ENCODE assay signal across 8 mouse cellular contexts in the genomic region with DNA sequence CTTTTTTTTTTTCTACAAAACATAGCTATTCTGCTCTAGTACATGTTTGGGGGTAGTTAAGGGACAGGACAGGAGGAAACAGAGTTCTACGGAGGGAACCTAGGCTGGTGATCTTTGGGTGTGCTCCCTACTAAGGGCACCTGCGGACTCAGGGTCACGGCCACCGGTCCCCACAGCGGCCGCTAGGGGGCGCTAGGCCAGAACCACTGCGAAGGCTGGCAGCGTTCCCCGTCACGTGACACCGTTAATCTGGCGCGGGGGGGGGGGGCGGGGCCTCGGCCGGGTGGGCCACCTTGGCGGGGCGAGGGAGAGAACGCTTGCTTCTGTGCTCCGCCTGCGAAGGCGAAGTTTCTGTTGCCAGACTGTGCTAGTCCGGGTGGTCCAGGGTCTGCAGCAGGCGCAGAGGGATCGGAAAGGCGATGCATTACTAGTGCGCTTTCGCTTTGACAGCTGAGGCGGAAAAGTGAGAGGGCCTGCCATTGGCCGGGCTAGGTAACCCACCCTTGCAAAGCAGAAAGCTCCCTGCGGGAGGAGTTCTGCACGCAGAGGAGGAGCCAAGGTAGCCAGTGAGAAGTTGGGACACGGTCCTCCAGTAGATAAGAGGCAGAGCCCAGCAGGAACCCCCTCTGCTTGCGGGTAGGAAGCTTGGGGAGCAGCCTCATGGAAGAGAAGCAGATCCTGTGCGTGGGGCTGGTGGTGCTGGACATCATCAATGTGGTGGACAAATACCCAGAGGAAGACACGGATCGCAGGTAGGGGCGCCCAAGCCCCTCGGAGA. TPM values are rescaled to one million over a fixed set of nuclear protein-coding genes. Genes with fewer than 3 reads are reported as not detected.
A peak's percentile ranks its signal among the peaks of the same experiment; 100 is the strongest.
DNase-seq lines count a peak whose midpoint lies in the region; ATAC-seq and TF ChIP-seq lines count a peak whose summit lies in the region.

Khk (plus strand) TSS at position 176 of the 778 bp plus-strand sequence.

- ATAC-seq in lung, embryonic 14.5 days (ENCODE audit: insufficient read depth) = peak; percentile 80
- ATAC-seq in neutrophil, adult 5-6 weeks (ENCODE audit: extremely low read depth, insufficient number of reproducible peaks, low FRiP score, poor library complexity, severe bottlenecking) = peak; percentile 71

- H3K27ac ChIP-seq in cerebellum, adult 2 months (ENCODE audit: insufficient read depth, low read length) = peak within 1 kb of the TSS; percentile 43
- H3K27ac ChIP-seq in layer of hippocampus, adult 2 months = peak within 1 kb of the TSS; percentile 85
- peak within 1 kb of the TSS; percentile 73 for H3K27ac ChIP-seq in lung, embryonic 14.5 days (ENCODE audit: low read depth)

- WGBS in cerebellum, adult 2 months = under 1% methylated on average over 40 of the region's 40 CpGs
- 1% methylated on average over 40 of the region's 40 CpGs for WGBS in lung, embryonic 14.5 days

- TF ChIP-seq CTCF in cerebellum, adult 2 months (IDR thresholded peaks at IDR 0.05; ENCODE audit: borderline replicate concordance, insufficient read depth, low read depth, low read length) = peak; percentile 86
- TF ChIP-seq CTCF in layer of hippocampus, adult 2 months (conservative IDR thresholded peaks at IDR 0.05) = peak; percentile 87
- peak; percentile 91 for TF ChIP-seq CTCF in lung, embryonic 14.5 days (IDR thresholded peaks at IDR 0.05; ENCODE audit: low read depth)

- peak; percentile 97 for DNase-seq in MEL-GATA-1-ER (ENCODE audit: extremely low read depth, low read depth)
- DNase-seq in cerebellum, adult 2 months = peak; percentile 87 to 95
- DNase-seq in forelimb bud, embryonic 11.5 days (ENCODE audit: low read depth, low spot score) = peak; percentile 92
- DNase-seq in heart, postnatal 4 days = peak; percentile 96
- peak; percentile 73 to 92 for DNase-seq in layer of hippocampus, adult 2 months (ENCODE audit: low spot score in 2 of 2)
- DNase-seq in lung, embryonic 14.5 days = peak; percentile 94
- peak; percentile 88 for DNase-seq in testis, postnatal 14 days (ENCODE audit: low spot score)

- H3K27me3 ChIP-seq in cerebellum, adult 2 months (ENCODE audit: control insufficient read depth, insufficient read depth, low read length) = no peaks in the 10 kb centered on the region
- no peaks in the 10 kb centered on the region for H3K27me3 ChIP-seq in lung, embryonic 14.5 days (ENCODE audit: insufficient read depth, low read length)

- peak within 1 kb of the TSS; percentile 53 for H3K9ac ChIP-seq in lung, embryonic 14.5 days

- H3K9me3 ChIP-seq in lung, embryonic 14.5 days (ENCODE audit: low read depth, low read length) = no peaks in the 10 kb centered on the region

- H3K4me2 ChIP-seq in lung, embryonic 14.5 days = peak within 1 kb of the TSS; percentile 74

- peak within 1 kb of the TSS; percentile 86 for H3K4me3 ChIP-seq in cerebellum, adult 2 months (replicated peaks; ENCODE audit: insufficient read depth, low read depth, low read length)
- peak within 1 kb of the TSS; percentile 88 for H3K4me3 ChIP-seq in layer of hippocampus, adult 2 months
- H3K4me3 ChIP-seq in lung, embryonic 14.5 days (ENCODE audit: low read depth, low read length) = peak within 1 kb of the TSS; percentile 47

- H3K36me3 ChIP-seq in lung, embryonic 14.5 days (ENCODE audit: insufficient read depth) = peaks cover 43% of the 10 kb centered on the region

- peak; percentile 88 for TF ChIP-seq POLR2A in cerebellum, adult 2 months (IDR thresholded peaks at IDR 0.05; ENCODE audit: borderline replicate concordance, insufficient read depth, low read length)

- no peaks in the 10 kb centered on the region for H3K4me1 ChIP-seq in cerebellum, adult 2 months (ENCODE audit: control insufficient read depth, insufficient read depth, low read length)
- H3K4me1 ChIP-seq in lung, embryonic 14.5 days (ENCODE audit: insufficient read depth) = 0 out of 2 replicates have a peak, but pooled peaks cover 6% of the 10 kb centered on the region

RNA-seq across cellular contexts. Expression of gene Khk, which starts in this region (rescaled TPM):
- 34.1 and 34.2 TPM in 2 replicates for polyA plus RNA-seq in cerebellum, adult 2 months (2012; rRNA removed)
- 1 to 10 TPM; 6.4 to 9.2 TPM for total RNA-seq in heart, postnatal 4 days (2021)
- total RNA-seq in layer of hippocampus, adult 2 months (2021) = 10 to 100 TPM; 17.0 to 17.7 TPM
- 13.0 and 15.0 TPM in 2 replicates for polyA plus RNA-seq in lung, embryonic 14.5 days (2014; fragmentation: Nextera tagmentation; extraction: Ambion mirVana)
- 25.7 and 28.2 TPM in 2 replicates for total RNA-seq in neutrophil, adult 5-6 weeks (2017)

Comparison
In these comparisons a context has a peak if more than half of its experiments do, and no peak if none do; other contexts are left out.
1. Peak in every context shown above with its lines: DNase-seq, ATAC-seq, H3K4me3 ChIP-seq and H3K27ac ChIP-seq.